Mouse (Mus musculus): ENCODE data around the gene H1f0.
A peak's percentile ranks its signal among the peaks of the same experiment; 100 is the strongest.

H1f0 gene

DNA sequence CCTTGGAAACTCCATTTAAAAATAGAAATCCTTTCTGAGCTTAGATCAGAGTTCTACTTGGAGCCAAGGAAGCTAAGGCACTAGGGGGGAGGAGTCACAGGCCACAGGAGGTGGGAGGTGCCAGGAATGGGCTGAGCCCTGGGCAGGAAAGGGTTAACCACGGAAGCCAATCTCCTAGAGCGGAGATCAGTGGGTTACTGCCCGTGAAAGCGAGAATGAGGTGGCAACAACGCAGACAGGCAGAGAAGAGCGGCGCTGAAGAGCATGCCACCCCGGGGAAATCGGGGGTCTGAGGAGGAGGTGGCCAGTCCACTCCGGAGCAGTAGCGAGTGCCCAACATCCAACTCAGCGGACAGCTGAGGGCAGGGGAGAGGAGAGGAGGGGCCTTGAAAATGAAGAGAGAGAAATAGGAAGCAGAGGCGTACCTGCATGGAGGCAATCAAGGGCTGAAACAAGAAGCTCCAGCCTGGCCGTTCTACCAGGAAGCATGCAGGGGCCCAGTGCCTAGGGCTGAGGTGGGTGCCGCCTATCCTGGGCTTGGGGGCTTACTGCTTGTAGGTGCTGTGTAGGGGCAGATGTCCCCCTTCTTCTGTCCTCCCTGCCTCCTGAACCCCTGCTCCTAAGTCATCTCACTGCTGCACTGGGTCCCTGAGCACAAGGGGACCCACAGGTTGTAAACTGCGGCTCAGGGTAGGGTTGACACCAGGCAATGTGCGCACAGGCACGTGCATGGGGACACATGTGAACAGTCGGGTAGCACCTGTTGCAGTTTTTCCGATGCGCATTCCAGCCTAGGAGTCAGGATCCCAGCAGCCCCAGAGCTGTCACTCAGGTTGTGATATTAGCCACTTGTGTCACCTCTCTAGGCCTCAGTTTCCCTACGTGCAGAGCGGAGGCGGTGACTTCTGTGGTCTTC lies 12.5 kb downstream of the H1f0 start:
- DNase-seq = no peak

DNA sequence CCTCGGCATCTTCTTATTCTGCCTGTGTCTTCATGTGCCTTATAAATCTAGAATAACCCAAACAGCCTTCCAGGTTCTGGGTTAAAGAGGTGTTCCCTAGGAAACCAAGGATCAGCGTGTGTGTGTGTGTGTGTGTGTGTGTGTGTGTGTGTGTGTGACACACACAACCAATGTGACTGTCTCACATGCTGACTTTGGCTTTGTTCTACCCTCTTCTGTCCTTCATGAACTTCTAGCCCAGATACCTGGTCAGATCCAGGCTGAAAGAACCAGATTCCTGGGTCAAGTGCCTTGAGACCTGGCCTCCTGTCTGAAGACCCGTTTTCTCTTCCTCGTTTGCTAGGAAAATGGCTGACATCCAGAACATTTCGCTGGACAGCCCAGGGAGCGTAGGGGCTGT lies 13.3 kb downstream of the H1f0 start, which contains the start of gene Galr3:
TSS of gene Galr3 (plus strand) at position 301 of the 400 bp plus-strand sequence.
- DNase-seq = no peak

DNA sequence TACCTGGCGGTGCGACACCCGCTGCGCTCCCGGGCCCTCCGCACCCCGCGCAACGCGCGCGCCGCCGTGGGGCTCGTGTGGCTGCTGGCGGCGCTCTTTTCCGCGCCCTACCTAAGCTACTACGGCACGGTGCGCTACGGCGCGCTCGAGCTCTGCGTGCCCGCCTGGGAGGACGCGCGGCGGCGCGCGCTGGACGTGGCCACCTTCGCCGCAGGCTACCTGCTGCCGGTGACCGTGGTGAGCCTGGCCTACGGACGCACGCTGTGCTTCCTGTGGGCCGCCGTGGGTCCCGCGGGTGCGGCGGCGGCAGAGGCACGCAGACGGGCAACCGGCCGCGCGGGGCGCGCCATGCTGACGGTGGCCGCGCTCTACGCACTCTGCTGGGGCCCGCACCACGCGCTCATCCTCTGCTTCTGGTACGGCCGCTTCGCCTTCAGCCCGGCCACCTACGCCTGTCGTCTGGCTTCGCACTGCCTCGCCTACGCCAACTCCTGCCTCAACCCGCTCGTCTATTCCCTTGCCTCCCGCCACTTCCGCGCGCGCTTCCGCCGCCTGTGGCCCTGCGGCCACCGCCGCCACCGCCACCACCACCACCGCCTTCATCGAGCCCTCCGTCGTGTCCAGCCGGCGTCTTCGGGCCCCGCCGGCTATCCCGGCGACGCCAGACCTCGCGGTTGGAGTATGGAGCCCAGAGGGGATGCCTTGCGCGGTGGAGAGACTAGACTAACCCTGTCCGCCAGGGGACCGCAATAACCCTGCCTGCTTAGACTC lies 14.7 kb downstream of the H1f0 start:
- no peak for DNase-seq

DNA sequence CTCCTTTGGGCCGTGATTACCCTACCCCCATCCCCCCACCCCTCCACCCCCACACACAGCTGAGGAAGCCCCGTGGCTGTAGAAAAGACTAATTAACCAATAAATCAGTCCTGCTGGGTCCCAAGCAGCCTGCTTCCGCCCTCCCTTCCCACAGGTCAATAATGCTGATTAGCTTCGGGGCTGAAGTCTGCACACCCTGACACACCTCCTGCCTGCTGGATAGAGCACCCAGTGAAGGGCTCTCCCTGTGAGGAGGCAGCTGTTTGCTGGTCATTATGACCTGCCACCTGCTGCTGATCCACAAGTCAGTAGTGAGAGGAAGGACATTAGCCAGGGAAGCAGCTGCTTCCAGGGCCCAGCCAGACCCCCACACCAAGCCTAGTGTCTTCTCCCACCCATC lies 16.6 kb downstream of the H1f0 start:
- no peak for DNase-seq

DNA sequence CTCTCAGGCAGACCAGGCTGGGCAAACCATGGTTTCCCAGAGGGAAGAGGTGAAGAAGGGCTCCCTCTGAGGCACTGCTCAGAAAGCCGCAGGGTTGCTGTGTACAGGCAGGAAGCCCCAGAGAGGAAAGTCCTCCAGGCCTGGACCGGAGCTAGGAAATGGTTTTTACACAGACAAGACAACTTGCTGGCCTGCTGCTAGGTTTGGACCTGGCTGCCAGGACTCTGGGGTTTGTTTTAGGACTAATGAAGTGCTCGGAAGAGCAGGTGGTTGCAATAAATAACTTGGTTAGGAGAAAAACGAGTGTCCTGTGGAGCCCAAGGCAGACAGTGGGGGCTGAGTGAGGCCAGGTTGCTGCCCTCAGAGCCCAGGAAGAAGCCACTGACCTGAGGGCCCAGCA lies 19.9 kb downstream of the H1f0 start:
- no peak for DNase-seq

DNA sequence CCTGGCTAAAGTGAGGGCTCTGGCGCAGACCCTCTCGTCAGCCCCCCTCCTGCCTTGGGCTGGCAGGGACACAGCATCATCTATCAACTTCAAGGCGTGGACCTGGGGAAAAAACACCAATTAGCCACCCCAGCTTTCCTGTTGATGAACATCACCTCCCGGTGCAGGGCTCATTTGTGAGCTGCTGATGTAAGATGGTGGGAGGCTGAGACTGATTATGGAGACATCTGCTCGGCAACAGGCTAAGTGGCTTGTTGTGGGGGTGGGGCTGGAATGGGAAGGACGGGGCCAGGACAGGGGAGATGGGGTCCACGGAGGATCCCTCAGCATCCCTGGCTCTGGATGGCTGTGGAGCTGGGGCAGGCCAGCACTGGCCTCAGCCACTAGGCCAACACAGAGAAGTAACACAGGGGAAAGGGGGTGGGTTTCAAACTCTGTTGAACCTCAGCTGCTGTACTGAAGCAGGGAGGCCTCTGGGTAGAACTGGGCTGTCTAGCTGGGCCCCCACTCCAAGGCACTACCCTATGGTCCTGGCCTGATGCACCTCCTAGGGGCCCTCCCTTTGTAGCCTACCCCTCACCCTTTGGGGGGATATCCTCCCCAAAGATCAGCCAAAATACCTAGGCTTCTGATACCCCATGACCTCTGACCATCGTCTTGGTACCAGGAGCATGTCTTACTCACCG lies 22.1 kb downstream of the H1f0 start:
- DNase-seq = no peak

DNA sequence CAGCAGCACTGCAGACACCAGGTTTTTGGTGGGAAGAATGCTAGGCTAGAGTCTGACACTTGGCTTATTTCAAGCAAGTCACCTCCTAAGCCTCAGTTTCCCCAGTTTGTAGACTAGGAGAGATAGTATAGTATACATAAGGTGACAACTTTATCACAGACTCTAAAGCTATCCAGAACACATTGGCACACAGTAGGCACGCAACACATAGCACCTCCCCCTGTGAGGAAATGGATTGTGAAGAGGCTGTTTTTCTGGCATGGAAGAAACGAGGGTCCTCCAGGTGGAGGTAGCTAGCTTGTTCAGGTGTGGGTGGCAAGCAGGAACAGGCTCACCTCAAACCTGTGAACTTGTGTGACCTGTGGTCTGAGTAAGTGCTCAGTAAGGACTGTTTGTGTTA lies 22.7 kb downstream of the H1f0 start:
- DNase-seq = no peak

DNA sequence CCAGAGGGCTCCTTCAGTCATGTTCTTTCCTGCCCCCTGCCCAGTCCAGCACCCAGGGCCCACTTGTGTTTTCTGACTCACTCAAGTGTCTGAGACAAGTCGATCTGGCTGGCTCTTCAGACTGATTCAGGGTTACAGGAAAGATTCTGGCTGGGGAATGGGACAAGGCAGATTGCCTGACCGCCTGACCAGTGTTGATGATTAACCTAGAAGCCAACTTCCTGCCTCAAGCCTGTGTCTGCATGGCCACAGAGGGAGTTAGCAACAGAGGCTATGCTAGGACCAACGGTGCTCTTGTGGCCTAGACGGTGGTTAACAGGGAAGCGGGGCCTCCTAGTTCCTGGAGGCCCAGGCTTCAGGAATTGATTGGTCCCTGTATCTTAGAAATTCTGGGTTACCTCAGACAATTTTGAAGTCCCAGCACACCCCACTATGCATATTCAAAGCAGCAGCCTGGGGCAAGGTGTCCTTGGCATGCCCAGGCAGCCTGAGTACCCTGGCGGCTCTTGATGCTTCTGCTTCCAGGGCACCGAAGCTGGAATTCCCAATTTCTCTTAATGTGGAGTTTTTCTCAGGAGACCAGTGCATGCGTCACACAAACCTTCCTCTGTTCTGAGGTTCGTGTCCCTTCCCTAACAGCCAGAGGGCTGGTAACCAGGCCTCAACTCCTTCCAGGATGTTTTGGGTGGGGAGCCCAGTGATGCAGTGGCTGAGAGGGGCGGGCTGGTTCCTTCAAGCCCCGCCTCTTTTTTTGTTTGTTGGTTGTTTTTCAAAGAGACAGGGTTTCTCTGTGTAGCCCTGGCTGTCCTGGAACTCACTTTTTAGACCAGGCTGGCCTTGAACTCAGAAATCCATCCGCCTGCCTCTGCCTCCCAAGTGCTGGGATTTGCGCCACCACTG lies 23.5 kb downstream of the H1f0 start:
- no peak for DNase-seq

DNA sequence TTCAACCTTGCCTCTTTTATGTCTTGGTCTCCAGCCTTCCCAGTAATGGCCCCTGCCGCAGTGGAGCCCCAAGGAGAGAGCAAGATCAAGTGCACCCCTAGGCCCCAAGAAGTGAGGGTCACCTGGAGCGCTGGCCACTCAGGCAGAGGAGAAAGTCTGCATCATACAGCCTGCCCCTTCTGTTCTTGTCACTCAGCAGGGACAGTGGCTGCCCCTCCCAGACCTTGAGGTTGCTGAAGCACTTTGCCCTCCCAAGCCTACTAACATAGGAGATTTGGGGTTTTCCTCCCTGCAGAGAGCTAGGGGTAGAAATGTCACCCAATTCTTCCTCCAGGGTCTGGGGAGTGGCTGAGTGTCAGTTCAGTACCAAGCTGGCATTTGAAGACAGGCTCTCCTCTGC lies 24.1 kb downstream of the H1f0 start:
- no peak for DNase-seq

DNA sequence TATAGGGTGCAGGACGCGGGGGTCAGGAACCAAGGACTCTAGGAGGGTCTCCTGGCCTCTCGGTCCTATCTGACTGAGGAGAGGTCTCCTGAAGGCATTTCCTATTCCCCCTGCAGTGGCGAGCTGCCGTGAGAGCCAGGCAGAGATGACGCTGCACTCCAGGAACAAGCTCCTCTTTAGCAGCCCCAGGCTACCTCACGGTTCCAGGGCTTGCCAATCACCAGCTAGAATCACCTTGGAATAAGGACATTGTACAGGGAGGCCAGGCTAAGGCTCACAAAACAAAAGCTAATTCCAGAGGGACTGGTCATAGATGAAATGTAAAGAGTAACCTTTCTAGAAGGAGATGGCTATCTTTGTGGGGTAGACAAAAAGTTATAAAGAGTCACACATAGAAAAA lies 28.4 kb downstream of the H1f0 start:
- DNase-seq = no peak

DNA sequence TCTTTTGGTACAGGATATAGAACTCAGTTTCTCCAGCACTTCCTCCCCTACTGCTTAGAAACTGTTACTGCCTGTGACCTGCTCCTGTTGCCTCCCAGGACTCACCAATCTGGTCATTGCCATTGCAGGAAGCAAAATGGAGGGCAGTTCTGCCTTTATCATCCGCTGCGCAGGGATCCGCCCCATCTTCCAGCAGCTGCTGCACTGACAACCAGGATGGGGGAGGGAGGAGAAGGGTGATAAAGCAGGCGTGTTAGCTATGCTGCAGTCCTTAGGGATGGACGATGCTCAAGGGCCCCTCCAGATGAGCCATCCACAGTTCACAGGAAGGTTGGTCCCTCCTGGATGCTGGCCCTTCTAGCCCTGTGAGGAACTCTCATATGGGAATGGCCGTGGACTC lies 29.6 kb downstream of the H1f0 start:
- no peak for DNase-seq

DNA sequence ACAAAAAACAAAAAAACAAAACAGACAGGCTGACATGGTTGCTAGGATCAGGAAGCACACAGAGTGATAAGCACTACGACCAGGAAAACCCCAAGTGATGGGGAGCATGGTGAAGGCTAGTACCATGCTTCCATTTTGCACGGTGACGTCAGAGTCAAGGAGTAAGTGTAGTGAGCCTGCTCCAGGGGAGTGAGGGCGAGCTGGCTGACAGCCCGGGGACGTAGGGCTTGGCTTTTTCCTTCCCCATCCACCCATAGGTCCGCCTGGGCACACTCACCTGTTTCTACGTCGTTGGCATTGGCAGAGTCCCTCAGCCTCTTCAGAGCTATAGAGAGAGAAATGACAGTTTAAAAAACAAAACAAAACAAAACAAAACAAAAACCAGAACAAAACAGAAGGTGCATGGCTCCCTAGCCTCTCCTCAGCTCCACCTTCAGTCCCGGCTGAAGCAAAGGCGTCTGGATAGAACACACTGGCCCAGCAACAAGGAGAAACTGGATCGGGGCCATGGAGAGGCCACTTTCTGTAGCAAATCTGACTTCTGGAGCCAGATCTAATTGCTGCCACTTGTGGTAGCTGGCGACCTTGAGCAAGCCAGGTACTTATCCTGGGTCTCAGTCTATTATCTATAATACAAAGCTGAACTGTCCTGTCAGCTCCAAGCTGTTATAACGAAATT lies 32.8 kb downstream of the H1f0 start:
- no peak for DNase-seq

DNA sequence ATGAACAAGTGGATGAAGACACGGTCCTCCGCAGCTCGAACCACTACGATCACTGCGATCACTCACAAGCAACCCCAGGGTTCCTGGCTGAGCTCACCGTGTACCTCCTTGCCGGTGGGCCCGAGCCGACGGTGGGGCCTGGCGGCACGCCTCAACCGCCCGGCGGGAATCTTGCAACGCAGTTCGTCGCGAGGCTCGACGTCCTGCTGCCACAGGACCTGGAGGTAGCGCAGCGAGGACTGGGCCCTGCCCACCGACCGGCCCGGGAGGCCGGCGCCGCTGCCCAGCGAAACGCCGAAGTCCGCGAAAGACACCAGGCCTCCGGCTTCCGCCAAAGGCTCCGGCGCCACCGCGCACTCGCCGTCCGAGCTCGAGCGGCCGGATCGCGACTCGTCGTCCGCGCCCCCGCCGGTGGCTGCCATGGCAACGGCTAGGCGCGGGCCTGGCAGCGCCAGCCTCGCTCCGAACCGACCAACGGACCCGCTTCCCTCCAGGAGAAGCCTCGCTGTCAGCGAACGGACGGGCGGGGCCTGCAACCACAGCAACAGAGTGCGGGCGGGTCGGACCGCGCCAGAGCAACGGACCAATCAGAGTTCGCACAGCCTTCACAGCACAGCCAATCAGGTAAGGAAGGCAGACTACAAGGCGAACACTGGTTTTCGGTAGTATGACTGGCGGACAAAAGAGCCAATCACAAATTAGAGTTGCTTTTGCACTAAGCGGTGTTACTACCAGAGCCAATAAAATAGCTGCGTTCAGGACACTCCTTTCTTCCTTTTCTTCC lies 34.3 kb downstream of the H1f0 start, which contains the start of gene Ankrd54:
TSS of gene Ankrd54 (minus strand) at position 518 of the 784 bp plus-strand sequence.
- peak; percentile 94 for DNase-seq

DNA sequence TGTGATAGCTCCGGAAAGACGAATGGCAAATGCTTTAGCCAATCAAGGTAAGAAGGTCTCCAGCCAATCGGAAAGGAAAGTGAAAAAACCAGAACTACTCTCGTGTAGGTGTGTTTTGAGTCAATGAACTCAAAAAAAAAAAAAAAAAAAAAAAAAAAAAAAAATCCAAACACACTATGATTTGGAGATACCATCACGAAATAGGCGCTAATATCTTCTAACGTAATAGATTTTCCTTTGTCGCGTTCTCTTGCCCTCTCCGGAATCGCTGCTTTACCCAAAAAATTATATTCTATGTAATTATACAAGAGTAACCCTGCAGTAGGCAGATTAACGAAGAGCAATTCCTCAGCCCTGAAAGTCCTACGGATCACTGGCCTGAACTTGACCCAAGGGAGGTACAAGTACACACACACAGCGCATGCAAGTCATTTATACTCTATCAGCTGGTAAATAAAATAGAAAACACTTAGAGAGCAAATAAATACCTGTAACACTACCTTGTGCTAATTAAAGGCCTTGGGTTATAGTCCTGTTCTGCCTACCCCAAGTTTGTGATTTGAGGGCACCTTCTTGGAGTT lies 35.0 kb downstream of the H1f0 start:
- no peak for DNase-seq

DNA sequence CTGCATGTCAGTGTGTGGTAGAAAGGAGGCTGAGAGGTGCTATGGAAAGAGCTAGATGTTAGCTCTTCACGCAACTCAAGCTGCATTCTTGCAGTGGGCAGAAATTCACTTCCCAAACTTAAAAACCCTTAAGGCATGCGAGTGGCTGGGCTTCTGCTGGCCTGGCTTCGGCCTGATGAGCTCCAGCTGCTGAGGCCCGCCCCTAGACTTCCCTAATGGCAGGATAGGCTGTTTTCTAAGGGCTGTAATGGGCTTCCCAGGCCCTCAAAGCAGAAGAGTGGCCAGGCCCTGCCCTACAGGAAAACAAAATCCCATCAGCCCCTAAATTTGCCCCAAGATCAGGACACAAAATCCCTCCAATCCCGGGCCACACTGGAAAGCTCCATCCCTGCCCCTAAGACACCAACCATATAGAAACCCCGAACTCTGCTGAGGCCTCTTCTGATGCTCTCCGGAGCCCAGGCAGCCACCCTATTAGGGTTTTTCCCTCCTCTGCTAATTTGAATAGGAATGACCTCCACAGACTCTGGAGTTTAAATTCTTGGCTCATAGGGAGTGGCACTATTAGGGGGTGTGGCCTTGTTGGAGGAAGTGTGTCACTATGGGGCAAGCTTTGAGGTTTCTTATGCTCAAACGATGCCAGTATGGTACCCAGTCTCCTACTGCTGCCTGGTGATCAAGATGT lies 37.0 kb downstream of the H1f0 start:
- DNase-seq = no peak

DNA sequence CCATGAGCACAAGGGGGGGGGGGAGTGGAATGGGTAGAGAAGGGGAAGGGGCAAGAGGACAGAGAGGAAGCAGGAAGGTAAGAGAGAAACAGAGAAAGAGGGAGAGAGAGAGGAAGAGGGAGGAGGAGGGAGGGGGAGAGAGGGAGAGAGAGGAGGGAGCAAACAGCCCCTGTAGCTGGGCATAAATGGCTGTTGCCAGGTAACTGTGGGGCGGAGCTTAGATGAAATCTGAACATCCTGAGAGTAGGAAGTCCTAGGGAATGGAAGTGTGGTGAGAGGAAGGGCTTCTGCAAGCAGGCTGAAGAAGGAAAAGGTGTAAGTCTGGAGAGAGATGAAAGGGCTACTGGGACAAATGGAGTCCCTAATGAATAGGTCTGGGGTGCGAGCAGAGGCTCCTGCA lies 38.0 kb downstream of the H1f0 start:
- DNase-seq = no peak

DNA sequence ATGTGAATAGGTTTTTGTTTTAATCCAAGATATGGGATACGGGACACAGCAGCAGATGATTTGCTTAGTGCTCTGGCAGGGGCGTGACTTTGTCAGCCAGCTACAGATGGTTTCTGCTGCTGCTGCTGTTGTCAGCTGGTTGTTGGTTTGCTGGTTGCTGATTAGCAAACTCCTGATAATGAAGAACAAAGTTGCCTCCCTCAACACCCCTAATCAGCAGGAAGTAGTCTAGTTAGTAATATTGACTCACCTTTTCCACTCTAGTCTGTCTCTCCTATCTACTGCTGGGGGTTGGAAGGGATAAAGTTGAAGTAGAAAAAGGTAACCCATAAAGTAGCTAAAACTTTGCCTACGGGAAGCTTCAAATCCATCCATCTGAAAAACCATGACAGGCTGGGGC lies 39.4 kb downstream of the H1f0 start:
- no peak for DNase-seq

DNA sequence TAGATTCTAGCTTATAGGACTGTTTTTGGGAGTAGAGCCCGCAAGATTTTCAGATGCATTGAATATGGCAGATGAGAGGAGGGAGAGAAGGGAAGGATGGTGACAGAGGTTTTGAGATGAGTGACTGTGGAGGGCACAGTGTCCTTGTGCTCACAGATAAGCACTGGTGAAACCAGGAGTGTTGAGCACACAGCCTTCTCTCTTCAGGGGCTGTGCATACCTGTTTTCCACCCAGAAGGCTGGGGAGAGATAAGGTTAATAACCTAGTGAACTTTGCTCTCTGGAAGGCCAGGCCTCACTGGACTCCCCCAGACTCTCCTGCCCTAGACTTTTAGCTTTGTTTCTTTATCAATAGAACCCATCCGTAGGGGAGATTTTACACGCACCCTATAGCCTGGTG lies 40.2 kb downstream of the H1f0 start:
- no peak for DNase-seq

DNA sequence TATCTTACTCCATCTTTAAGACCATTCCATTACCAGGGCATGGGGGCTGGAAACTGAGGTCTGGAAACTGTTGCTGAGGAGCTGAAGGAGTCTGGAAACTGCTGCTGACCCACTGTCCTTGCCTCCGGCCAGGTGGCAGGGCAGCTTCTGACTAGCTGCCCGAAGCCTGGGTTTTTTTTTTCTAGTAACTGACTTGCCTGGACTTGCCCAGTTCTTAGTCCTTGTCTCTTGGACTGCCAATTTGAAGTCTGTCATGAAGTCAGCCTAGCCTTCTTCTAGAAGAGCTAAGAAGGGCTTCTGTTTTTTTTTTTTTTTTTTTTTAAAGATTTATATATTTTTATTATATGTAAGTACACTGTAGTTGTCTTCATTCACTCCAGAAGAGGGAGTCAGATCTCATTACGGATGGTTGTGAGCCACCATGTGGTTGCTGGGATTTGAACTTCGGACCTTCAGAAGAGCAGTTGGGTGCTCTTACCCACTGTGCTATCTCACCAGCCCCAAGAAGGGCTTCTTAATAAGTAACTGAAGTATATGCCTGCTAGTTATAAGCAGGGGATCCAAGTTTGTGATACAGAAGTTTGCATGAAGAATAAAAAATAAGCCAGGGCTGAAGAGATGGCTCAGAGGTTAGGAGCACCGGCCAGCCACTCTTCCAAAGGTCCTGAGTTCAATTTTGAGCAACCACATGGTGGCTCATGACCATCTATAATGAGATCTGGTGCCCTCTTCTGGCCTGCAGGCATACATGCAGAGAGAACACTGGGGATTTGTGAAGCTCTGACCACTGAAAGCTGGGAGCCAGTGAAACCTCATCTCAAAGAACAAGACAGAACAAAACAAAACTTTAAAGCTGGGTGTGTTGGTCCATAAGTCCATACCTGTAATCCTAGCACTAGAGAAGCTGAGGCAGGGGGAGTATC lies 43.1 kb downstream of the H1f0 start:
- peak; percentile 28 for DNase-seq
